Mouse (Mus musculus) left cerebral cortex, postnatal 25 days (tissue): Measurements from ENCODE around the gene Yif1b. TPM values are rescaled to one million over a fixed set of nuclear protein-coding genes. Genes with fewer than 3 reads are reported as not detected.
"Not testable (repeated sequence)": the region's sequence is repeated elsewhere in the genome, so short reads cannot be mapped to it uniquely, and the experiment has no call there.

Experiments
- DNase-seq, 2 experiments: peaks; one replicate each; pipeline ENCODE4 v3.0.0; 2022; ENCODE audit warnings: low spot score in 2 of 2, mixed read lengths in 1 of 2
- intact Hi-C: fragments of 180-260 bp; cut with DNase I; formaldehyde crosslinking; loops from one replicate; pipeline ENCODE4 v1.15.1; 2025
- total RNA-seq, 2 experiments: library from RNA; stranded (reverse); gene quantifications; 2 replicates each; pipeline ENCODE4 v1.2.3; 2021

Gene Yif1b
- 10 to 100 TPM; 48.5 to 52.0 TPM for total RNA-seq

- peak; percentile 96 to 99 for DNase-seq
- intact Hi-C loops = loop anchor here (1.0 kb wide), 1 partner anchor 58 kb away; the partner anchor contains the start of gene Psmd8
Observed at GRCm38 (mm10) chr7:29238019-29238967, at the start of gene Yif1b. Gene Yif1b, plus strand, starts transcription at chr7:29238329.

- DNase-seq, intact Hi-C loops: not testable (repeated sequence)
Observed at GRCm38 (mm10) chr7:29194230-29194629, 43.9 kb upstream of the Yif1b start.

GRCm38 (mm10) chr7:29202577-29202976 is 35.6 kb upstream of the Yif1b start:
- DNase-seq = no peak
- intact Hi-C loops = no loop called here

GRCm38 (mm10) chr7:29211013-29211412 is 27.1 kb upstream of the Yif1b start:
- not testable (repeated sequence) for DNase-seq

GRCm38 (mm10) chr7:29211415-29212198 is 26.5 kb upstream of the Yif1b start:
- DNase-seq = peak; percentile 34 to 46
- intact Hi-C loops = no loop called here

More at GRCm38 (mm10) chr7:29211013-29211412, 27.1 kb upstream of the Yif1b start:
- intact Hi-C loops = not testable (repeated sequence)

GRCm38 (mm10) chr7:29212199-29212765 is 25.8 kb upstream of the Yif1b start:
- DNase-seq = no peak
- intact Hi-C loops = no loop called here

- intact Hi-C loops, DNase-seq: not testable (repeated sequence)
Observed at GRCm38 (mm10) chr7:29212775-29213560, 25.2 kb upstream of the Yif1b start.

GRCm38 (mm10) chr7:29213675-29214082 is 24.4 kb upstream of the Yif1b start, which contains the start of gene Catsperg1:
Gene Catsperg1, minus strand, starts transcription at chr7:29214035.
- intact Hi-C loops = no loop called here
- no peak for DNase-seq

- DNase-seq = no peak
- intact Hi-C loops = no loop called here
Observed at GRCm38 (mm10) chr7:29214236-29214635, 23.9 kb upstream of the Yif1b start.

DNA sequence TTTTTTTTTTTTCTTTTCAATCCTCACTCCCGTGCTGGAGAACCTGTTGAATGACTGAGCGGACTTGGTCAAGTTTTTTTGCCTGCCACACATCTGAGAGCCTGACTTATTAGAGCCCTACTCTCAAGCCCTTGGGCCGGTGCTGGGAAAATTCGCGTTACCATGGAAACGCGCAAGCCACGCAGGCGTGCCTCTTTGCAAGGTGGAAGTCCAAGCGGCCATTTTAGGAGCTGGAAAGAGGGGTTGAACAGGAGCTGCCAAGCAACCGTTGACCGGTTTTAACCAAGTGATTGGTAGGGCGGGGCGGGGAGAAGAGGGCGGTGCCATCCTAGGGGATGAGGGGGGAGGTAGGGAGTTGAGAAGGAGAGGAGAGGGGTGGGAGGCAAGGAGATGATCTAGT is 23.3 kb upstream of the Yif1b start:
- intact Hi-C loops = no loop called here
- DNase-seq = no peak

GRCm38 (mm10) chr7:29224756-29225394 is 13.3 kb upstream of the Yif1b start:
- no peak for DNase-seq
- intact Hi-C loops = no loop called here

GRCm38 (mm10) chr7:29225520-29225919 is 12.6 kb upstream of the Yif1b start:
- no peak for DNase-seq
- intact Hi-C loops = no loop called here

- no peak for DNase-seq
- intact Hi-C loops = no loop called here
Observed at GRCm38 (mm10) chr7:29228202-29228601, 9.9 kb upstream of the Yif1b start.

- intact Hi-C loops = no loop called here
- DNase-seq = no peak
Observed at GRCm38 (mm10) chr7:29230560-29230959, 7.6 kb upstream of the Yif1b start.

DNA sequence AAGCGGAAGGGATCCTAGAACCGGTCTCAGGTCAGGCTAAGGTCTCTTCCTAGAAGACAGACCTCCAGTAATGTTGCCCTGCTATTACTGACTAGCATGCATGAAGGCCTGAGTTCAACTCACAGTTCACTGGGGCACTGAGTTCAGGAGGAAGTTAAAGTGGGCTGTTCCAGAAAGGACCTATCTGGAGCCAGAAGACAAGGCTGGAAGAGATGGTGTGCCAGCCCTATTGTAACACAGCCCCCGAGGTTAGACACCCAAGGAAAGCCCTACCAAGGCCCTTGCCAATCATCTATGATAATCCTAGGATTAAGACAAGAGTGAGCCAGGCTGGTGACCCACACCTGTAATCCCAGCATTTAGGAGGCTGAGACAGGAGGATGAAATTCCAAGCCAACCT is 6.6 kb upstream of the Yif1b start:
- intact Hi-C loops = no loop called here
- no peak for DNase-seq

DNA sequence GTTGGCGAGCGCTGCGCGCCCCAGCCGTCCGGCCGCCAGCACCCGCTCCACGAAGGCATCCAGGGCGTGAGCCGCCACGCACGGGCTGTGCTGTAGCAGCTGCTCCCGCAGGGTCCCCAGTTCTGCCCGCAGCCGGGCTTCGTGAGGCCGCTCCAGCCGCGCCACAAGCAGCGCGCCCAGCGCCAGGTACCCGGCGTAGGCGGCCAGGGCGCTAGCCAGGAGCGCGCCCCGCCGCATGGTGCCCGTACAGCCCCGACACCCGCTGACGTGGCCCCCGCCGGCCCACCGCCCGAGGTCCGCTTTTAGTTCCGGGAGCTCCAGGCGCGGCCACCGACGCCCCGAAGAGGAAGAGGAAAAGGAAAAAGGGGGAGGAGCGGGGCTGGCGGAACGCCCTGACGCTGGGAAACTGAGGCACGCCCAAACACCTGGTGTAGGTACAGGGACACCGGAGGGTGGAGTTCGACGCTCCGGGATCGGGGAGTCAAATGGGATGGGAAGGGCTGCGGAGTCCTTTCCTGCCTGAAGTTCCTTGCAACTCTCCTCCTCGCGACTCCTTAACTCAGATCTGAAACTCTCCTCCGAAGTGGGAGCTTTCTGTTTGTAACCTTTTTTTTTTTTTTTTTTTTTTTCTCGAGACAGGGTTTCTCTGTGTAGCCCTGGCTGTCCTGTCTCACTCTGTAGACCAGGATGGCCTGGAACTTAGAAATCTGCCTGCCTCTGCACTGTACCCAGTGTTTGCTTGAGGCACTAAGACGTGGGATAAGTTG is 5.7 kb upstream of the Yif1b start, which contains the start of gene Kcnk6:
Gene Kcnk6, minus strand, starts transcription at position 269 of the 767 bp plus-strand sequence.
- intact Hi-C loops = no loop called here
- no peak for DNase-seq

GRCm38 (mm10) chr7:29233745-29234144 is 4.4 kb upstream of the Yif1b start:
- intact Hi-C loops = no loop called here
- DNase-seq = peak in 1 of 2 experiments; percentile 38

- DNase-seq = no peak
- intact Hi-C loops = no loop called here
Observed at GRCm38 (mm10) chr7:29234661-29235060, 3.5 kb upstream of the Yif1b start.
